Mouse (Mus musculus) G1E-ER4 (cell line): ENCODE data around the gene Clca3b. TPM values are rescaled to one million over a fixed set of nuclear protein-coding genes. Genes with fewer than 3 reads are reported as not detected.
"Not testable (repeated sequence)": the region's sequence is repeated elsewhere in the genome, so short reads cannot be mapped to it uniquely, and the experiment has no call there.

Source experiments
- GATA1 ChIP-seq: IDR thresholded peaks from one replicate; pipeline ENCODE4 v1.8.0; 2012; ENCODE audit warnings: low read length, inconsistent platforms
- polyA plus RNA-seq: library from polyadenylated mRNA; stranded (reverse); fragments of >175 nt; gene quantifications from 2 replicates; pipeline ENCODE4 v1.2.3, GENCODE M21; 2012

The Clca3b gene
- not detected in 2 replicates for polyA plus RNA-seq

- TF ChIP-seq GATA1, result not testable (repeated sequence)
These were observed at the start of gene Clca3b for GRCm38 (mm10) chr3:144849014-144849556. Clca3b (minus strand) TSS chr3:144849357.

DNA sequence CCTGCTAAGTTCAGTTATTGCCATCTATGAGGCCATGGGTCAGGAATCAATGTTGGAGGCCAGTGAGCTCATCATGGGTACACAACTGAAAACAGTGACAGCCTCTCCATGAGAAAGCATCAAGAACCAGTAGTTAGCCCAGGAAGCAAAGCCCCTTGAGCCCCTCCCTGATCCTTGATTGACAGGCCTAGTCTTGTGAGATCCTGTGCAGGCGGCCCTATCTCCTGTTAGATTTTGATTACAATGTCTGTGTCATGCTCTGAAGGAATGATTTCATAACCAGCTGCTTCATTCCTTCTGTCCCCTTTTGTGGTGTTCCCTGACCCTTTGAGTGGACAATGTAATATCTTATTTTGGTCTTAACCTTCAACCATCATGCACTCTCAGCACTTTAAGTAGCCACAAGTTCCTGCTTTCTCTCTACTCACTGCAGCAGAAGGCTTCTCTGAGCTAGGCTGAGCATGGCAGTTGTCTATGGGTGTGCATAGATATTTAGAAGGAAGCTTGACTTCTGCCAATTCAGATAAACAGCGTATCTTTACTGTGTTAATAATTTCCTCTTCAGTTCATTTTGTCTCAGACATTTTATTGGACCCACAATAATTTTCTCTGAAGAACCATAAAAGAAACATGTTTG is 48.0 kb upstream of the Clca3b start:
- no peak for TF ChIP-seq GATA1

DNA sequence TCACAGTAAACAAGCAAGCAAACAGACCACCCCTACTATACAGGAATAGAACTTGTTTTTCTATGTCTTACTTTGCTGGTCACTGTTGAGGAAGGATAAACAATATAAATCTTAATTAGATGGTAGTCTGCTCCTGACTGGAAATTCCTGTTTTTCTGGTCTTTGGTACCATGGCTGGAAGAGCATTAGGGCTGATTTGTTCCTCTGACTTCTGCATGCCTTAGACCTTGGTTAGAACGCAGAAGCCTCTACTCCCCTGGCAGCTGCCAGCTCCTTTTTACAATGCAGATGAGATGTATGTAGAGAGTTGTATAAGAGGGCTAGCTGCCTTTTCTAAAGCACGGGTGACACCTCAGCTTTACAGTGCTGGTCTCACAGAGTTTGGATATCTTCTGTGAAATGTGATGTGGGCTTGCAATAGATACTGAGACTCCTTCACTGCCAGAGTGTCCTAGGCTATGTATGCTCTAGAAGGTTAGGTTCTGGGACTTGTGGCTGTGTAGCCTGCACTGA is 41.1 kb upstream of the Clca3b start:
- no peak for TF ChIP-seq GATA1

GRCm38 (mm10) chr3:144886957-144887356 is 37.8 kb upstream of the Clca3b start:
- TF ChIP-seq GATA1, result no peak

DNA sequence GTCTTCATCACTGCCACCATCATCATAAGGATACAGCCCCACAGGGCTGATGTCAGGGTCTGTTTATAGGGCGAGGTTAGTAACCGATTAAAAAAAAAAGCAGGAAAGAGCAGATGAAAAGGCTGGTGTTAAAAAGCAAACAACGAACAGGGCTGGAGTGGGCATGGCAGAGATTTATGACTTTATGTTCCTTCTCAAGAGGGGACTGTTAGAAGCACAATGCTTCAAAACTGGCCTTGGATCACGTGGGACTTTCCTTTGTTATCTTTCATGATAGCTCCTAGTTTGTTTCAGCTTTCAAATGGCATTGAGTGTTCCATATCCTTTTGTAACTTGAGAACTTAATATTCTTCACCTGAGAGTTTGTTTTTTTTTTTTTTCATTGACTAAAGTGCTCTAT is 427 bp upstream of the Clca3b start:
- no peak for TF ChIP-seq GATA1

GRCm38 (mm10) chr3:144827257-144827656 is 21.9 kb downstream of the Clca3b start:
- TF ChIP-seq GATA1, result no peak

DNA sequence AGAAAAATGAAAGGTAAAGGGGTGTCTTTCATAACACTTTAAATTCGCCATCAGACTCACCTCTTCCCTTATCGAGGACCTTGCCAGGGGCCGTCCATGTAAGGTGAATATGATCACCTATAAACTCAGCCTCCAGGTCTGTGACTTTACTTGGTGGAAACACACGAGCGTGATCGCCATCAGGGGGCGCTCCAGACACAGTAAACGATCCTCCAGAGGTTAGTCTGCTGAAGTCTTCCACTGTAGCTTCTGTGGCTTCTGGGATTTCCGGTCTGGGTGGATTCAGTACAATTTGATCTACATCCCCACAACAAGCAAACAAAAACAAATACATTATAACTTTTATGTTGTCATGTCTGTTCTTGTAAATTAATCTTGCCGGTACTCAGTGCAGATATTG is 24.0 kb downstream of the Clca3b start:
- no peak for TF ChIP-seq GATA1

DNA sequence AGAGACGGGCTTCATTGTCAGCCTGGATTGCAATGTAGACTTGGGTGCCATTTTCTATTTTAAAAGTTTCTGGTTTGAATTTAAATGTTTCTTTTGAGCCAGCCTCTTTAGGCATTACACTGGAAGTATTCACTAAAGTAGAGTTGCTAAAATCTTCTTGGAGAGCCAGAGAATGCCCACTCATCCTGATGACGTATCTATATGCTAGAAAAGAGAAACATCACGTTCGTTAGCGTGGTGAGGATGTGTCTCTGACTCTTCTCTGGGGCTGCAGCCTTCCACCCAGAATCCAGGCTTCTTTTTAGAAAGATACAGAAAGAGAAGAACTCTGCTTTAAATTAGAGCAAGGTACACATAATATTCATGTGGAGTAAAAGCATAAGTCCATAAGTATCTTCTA is 25.8 kb downstream of the Clca3b start:
- no peak for TF ChIP-seq GATA1

DNA sequence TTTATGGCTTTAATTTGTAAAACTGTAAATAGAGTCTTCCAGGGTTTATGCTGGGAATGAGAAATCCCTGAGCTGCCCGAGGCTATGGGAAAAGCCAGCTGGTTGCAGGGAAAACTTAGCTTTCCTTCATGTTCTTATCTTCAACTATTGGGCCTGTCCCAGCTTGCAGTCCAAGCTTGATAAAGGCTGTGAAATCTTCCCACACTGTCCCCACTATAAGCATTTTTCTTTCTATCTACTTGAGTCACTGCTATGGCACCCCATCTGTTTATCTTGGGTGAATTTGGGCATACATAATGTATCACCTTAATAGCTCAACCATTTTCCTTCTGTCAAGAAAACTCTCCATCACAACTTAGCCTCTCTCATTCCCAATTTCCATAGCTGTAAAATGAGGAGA is 28.5 kb downstream of the Clca3b start:
- TF ChIP-seq GATA1, result peak; percentile 78

DNA sequence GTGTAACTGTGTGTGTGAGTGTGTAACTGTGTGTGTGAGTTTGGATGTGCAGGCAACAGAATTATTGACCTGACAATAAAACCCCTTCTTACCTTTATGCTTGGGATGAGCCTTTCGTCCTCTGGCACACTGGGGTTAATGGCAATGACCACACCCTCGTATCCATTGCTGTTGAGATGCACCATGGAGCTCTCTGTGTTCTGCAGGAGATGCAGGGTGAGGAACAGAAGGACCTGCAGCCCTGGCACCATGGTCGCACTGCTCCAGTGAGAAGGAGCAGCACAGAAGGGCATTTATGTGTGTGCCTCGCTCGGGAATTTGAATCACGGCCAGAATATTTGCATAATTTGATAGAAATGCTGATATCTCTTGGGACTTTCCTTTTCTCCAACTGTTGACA is 29.9 kb downstream of the Clca3b start, which contains the start of gene Clca3a2:
Gene Clca3a2 (minus strand): TSS at position 276 of the 400 bp plus-strand sequence.
- TF ChIP-seq GATA1, result not testable (repeated sequence)

DNA sequence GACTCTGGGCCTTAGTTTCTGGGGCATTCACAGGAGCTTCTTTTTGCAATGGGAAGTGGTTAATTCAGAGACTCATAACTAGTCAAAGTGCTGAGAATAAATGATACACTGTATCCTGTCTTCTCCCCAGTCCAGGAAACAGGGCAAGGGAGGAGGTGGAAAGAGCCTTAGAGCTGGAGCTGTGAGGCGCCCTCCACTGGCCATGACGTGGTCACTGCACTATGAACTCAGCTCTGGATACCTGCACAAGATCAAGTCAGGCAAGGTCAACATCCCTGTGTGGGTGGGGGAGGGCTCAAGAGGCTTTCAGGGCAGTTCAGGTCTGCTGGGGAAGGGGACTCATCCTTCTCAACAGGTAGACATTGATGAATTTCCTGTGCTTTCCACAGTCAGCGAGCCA is 37.3 kb downstream of the Clca3b start:
- TF ChIP-seq GATA1, result no peak

DNA sequence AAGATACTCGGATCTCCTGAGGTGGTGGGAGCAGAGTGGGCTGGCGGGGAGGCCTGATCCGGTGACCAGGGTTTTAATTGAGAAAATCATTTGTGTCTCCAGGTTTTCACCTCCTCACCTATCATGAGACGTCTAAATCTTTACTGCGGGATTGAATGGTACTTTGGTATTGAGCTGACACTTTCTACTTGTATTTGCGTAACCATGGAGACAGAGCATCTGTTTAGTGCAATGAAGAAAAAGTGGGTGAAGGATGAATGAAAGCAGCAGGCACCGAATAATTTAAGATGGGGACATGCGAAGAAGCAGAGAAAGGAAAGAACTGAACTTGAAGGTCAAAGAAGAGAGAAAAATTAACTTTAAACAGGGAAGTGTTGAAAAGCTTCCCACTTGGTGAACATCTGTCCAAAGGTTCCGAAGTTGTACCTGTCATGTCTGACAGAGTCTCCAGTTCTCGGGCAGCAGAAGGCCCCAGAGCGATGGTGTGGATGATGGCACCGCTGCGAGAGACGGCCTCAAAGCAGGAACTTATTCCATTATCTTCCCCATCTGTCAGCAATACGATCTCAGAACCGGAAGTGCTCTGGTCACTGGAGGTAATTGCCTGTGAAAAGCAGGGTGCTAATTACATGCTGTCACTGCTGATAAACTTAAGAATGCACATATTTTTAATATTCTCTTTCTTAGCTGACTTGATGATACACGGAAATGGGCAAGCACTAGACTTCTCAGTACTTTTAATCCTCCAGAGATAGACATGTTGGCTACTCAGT is 40.8 kb downstream of the Clca3b start:
- peak; percentile 25 for TF ChIP-seq GATA1

DNA sequence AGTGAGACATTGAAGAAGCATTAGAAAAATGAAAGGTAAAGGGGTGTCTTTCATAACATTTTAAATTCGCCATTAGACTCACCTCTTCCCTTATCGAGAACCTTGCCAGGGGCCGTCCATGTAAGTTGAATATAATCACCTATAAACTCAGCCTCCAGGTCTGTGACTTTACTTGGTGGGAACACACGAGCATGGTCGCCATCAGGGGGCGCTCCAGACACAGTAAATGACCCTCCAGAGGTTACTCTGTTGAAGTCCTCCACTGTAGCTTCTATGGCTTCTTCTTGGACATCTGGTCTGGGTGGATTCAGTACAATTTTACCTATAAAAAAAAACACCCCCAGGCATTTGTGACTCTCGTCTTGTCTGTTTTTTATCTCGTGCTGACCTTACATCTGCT is 47.3 kb downstream of the Clca3b start:
- no peak for TF ChIP-seq GATA1

GRCm38 (mm10) chr3:144785181-144786148 is 63.7 kb downstream of the Clca3b start:
- no peak for TF ChIP-seq GATA1

Other genes with a start within 250 kb of the Clca3b start
- 55.3 and 86.4 TPM in 2 replicates for gene Sh3glb1, start 129.0 kb downstream of the Clca3b start, polyA plus RNA-seq
- gene Clca3a1, start 88.4 kb downstream of the Clca3b start, polyA plus RNA-seq, result 0.29 and 0.32 TPM in 2 replicates
- not detected in 2 replicates for gene Clca3a2, start 29.9 kb downstream of the Clca3b start, polyA plus RNA-seq
- gene Clca4b, start 83.2 kb upstream of the Clca3b start, polyA plus RNA-seq, result not detected in 2 replicates
- gene Clca4a, start 125.7 kb upstream of the Clca3b start, polyA plus RNA-seq, result not detected in 2 replicates
- not detected in 2 replicates for gene Clca1, start 183.4 kb upstream of the Clca3b start, polyA plus RNA-seq